Mouse (Mus musculus): ENCODE measurements around the gene Pabpn1l.
A peak's percentile ranks its signal among the peaks of the same experiment; 100 is the strongest.
"Not testable (repeated sequence)": the region's sequence is repeated elsewhere in the genome, so short reads cannot be mapped to it uniquely, and the experiment has no call there.

Pabpn1l gene

DNA sequence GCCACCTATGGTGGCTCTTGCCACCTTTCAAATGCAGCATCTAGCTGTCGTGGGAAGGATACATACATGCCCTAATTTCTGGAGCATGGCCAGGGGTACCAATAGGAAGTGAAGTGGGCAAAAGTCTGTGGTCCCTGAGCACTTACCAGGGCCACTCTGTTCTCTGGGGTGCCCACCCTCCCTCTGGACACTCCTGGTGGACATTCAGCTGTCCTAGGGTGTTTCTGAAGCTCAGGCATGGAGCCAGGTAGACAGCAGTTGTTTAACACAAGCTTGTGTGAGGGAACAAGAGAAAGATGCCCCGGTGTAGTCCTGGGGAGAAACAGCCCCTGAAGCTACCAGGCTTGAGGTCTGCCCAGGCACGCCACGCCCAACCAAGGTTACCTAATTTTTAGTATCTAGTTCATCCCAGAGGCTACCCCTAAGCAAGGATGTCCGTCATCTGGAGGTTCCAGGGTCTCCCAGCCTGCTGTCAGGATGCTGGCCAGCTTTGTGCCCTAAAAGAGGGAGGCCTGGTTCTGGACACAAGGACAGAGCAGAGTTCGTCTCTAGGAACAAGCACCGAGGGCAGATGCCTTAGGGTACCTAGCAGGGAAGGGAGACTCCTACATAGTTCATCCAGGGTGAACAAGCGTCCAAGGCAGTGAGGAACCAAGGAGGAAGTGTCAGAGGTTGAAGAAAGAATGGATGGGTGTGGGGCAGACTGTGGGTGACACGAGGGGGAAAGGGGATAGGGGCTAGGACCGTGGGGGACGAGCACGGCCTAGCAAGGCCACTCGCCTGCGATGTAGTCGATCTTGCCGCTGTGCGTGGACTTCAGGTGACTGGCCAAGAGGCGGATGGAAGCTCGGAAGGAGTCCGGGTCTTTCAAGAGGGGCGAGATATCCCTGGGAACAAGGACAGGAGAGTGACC is 46.5 kb downstream of the Pabpn1l start:
- DNase-seq (ENCODE audit: low spot score in 2 of 2): peak in 1 of 2 experiments; percentile 14

DNA sequence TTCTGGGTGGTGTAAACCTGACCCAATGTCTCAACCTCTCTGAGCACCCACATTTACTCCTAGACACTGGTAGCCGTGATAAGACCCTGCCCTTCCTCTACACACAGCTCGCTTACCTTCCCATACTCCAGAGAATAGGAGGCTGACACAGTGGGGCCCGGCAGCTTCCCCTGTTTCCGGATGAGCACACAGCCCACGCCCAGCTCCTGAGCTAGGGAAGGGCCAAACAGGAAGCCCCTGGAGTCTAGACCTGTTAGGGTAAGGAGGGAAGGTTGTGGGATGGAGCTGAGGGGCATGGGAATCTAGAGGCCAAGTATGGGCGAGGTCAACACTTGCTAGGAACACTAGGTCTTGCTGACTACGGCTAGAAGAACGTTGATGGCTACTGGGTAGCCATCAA is 47.3 kb downstream of the Pabpn1l start:
- no peak for DNase-seq (ENCODE audit: low spot score in 2 of 2)

DNA sequence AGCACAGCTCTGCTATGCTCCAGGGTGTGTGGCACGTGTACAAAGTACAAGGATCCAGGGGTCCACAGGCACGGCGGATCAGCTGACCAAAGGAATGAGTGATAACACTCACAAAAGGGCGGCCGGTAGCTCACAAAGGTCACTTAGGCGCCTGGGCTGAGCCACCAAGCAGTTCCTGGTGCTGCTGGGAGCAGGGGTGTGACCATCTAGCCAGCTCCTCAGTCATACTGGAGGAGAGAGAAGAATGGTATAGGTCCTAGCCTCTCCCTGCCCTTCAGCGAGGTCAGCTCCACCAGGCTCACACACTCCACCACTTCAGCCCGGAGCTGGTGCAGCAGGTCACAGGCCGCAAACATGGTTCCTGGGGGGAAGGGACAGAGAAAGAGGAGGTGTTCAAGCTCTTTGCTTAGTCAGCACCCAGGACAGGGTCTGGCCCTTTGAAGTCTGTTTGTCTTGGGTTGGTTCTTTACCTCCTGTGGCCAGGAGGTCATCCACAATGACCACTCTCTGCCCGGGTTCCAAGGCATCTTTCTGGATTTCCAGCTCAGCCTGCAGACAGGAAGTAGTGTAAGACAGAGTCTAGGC is 47.8 kb downstream of the Pabpn1l start:
- DNase-seq (ENCODE audit: low spot score in 2 of 2): no peak

DNA sequence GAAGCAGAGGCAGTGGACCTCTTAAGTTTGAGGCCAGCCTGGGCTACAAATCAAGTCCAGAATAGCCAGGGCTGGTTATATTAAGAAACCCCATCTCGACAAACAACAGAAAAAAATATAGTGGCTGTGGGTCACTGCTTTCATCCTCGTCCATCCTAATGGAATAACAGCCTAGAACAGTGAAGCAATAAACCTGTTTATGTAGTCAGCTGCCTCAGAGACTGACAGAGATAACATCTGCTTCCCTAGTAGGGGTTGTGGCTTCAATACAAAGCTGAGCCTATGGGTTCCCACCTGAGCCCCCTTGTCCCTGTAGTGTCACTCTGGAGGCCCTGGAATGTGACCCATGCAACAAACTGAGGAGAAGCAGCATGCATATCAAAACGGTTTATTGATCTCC is 48.3 kb downstream of the Pabpn1l start:
- DNase-seq (ENCODE audit: low spot score in 2 of 2): no peak

DNA sequence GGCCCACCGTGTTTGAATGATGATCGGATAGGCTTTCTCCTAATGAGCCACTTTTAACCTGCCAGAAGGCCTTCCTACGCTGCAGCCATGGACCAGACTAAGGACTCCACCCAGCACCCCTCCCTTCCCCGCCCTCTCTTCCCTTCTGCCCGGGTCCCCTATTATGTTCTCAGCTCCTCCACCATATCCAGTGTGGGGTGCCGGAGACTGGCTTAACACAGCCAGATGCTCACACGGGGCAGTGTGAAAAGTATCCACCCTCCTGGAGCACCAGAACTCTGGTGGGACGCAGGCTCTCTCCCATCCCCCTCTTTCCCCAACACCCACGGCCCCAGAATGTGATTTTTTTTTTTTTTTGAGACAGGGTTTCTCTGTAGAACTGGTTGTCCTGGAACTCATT is 49.0 kb downstream of the Pabpn1l start:
- no peak for DNase-seq (ENCODE audit: low spot score in 2 of 2)

DNA sequence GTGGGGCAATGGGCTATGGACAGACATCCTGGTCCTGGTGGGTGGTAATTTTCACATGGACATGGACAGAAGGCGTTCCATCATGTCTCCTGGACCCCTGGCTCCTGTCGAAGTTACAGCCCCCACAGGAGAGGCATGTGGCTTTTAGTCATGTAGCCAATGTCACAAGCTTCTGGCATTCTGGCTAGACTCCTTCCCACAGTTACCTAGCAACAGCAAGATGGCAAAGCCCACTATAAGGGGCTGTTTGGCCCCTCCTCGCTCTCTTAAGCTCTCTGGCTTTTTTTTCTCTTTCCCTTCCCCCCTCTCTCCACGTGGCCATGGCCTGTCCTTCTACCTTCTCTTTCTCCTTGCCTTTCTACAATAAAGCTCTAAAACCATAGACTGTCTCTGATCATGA is 49.4 kb downstream of the Pabpn1l start:
- not testable (repeated sequence) for DNase-seq (ENCODE audit: low spot score in 2 of 2)

DNA sequence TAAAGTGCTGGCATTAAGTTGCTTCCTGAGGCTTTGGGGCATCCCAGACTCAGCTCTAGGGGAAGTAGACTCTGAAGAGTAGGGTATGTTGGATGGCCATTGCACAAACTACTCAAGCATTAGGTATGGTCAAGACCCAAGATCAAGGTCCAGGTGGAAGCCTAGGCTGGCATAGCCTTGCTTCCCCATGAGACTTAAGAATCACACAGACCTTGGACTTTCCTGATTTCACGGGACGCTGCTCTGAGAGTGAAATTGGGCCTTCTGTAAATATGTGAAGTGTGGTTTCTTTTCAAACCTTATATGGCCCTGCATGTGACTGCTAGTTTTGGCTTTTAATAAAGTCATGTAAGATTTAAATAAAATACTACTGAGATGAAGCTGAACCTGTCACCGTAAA is 49.8 kb downstream of the Pabpn1l start:
- no peak for DNase-seq (ENCODE audit: low spot score in 2 of 2)

DNA sequence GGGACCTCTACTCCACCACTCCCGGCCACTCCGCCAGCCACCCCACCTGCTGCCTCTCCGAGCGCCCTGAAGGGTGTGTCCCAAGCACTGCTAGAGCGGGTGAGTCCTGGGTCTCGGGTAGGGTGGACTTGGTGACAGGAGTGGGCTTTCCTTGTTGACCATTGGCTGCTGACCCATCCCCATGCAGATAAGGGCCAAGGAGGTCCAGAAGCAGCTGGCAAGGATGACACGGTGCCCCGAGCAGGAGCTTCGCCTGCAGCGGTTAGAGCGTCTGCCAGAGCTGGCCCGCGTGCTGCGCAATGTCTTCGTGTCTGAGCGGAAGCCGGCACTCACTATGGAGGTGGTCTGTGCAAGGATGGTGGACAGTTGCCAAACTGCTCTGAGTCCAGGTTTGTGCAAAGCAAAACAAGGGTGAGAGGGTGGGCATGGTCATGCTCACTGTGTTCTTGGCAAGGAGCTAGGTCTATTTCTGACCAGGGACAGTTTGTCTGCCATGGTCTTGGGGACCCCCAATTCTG is 50.7 kb downstream of the Pabpn1l start:
- no peak for DNase-seq (ENCODE audit: low spot score in 2 of 2)

DNA sequence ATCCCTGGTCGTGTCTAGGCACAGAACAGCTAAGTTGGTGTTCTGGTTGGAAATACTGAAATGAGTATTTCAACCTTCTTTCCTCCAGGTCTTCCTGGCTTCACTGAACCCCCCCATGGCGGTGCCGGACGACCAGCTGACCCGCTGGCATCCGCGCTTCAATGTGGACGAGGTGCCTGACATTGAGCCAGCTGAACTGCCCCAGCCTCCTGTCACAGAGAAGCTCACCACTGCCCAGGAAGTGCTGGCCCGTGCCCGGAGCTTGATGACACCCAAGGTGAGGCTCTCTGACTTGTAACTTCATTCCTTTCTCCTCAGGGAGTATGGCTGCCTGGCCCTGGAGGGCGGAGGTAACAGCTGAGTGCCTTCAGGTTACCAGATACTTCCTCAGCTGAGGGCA is 51.4 kb downstream of the Pabpn1l start:
- DNase-seq (ENCODE audit: low spot score in 2 of 2): no peak

DNA sequence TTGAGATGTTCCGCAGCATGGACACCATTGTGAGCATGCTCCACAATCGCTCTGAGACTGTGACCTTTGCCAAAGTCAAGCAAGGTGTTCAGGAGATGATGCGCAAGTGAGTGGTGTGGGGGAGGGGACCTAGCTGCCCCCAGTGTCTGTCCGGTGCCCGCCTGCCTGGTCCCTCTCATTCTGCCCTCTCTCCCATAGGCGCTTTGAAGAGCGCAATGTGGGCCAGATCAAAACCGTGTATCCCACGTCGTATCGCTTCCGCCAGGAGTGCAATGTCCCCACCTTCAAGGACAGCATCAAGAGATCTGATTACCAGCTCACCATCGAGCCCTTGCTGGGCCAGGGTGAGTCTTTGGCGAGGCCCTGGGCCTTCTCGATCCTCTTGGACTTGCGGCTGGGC is 52.5 kb downstream of the Pabpn1l start:
- no peak for DNase-seq (ENCODE audit: low spot score in 2 of 2)
